Mouse (Mus musculus) heart, embryonic 14.5 days (tissue): Measurements from ENCODE around the gene Dhrs4. TPM values are rescaled to one million over a fixed set of nuclear protein-coding genes. Genes with fewer than 3 reads are reported as not detected.

ENCODE experiments used
- ATAC-seq: fragments of 200-750 bp; cut with Nextera tagmentation; 2 replicates; pipeline ENCODE4 v1.8.0; 2017; ENCODE audit warnings: low read depth, moderate TSS enrichment; ENCODE audit not compliant: insufficient number of reproducible peaks, insufficient read depth, low FRiP score
- H3K27ac ChIP-seq, 2 experiments: fragments of 200-500 bp in 1 of 2; fragments of 300-500 bp in 1 of 2; sonication (generic) in 1 of 2; replicated peaks in 1 of 2; 2 replicates each; pipeline ENCODE4 v1.5.1; 2012 to 2014; ENCODE audit warnings: low read depth in 2 of 2, low read length in 2 of 2, control low read depth in 1 of 2, mild to moderate bottlenecking in 1 of 2, mixed read lengths in 1 of 2; ENCODE audit not compliant: control insufficient read depth in 1 of 2, insufficient read depth in 1 of 2
- H3K27me3 ChIP-seq: fragments of 300-500 bp; sonication (generic); 2 replicates; pipeline ENCODE4 v1.6.1; 2014; ENCODE audit warnings: mild to moderate bottlenecking, low read length, control low read depth; ENCODE audit not compliant: control insufficient read depth, insufficient read depth
- H3K36me3 ChIP-seq: fragments of 300-500 bp; sonication (generic); 2 replicates; pipeline ENCODE4 v1.6.1; 2014; ENCODE audit warnings: mild to moderate bottlenecking, control low read depth, low read length, mixed read lengths; ENCODE audit not compliant: control insufficient read depth, insufficient read depth
- H3K4me1 ChIP-seq, 2 experiments: fragments of 200-500 bp in 1 of 2; fragments of 300-500 bp in 1 of 2; sonication (generic) in 1 of 2; 2 replicates each; pipeline ENCODE4 v1.6.1; 2012 to 2014; ENCODE audit warnings: low read length in 2 of 2, control low read depth in 1 of 2, mixed read lengths in 1 of 2; ENCODE audit not compliant: control insufficient read depth in 2 of 2, insufficient read depth in 2 of 2
- H3K4me2 ChIP-seq: fragments of 300-500 bp; sonication (generic); 2 replicates; pipeline ENCODE4 v1.6.1; 2014; ENCODE audit warnings: mild to moderate bottlenecking, low read length
- H3K4me3 ChIP-seq, 2 experiments: fragments of 200-500 bp in 1 of 2; fragments of 300-500 bp in 1 of 2; sonication (generic) in 1 of 2; 2 replicates each; pipeline ENCODE4 v1.5.1; 2012 to 2014; ENCODE audit warnings: low read length in 2 of 2, mild to moderate bottlenecking in 2 of 2, control low read depth in 1 of 2, low read depth in 1 of 2, moderate library complexity in 1 of 2; ENCODE audit not compliant: control insufficient read depth in 1 of 2, insufficient read depth in 1 of 2
- H3K9ac ChIP-seq: fragments of 300-500 bp; sonication (generic); 2 replicates; pipeline ENCODE4 v1.6.1; 2014; ENCODE audit warnings: mild to moderate bottlenecking, low read length
- H3K9me3 ChIP-seq: fragments of 300-500 bp; sonication (generic); 2 replicates; pipeline ENCODE4 v1.6.1; 2016; ENCODE audit warnings: low read length, control low read depth; ENCODE audit not compliant: control insufficient read depth
- WGBS: fragments of 180-500 bp; shearing (Covaris S2); extraction: QIAGEN DNeasy Blood & Tissue Kit; methylation state at CpG from one replicate; pipeline ENCODE4 v1.1.7; 2014; 5-methylcytosine and 5-hydroxymethylcytosine counted together
- polyA plus RNA-seq: library from polyadenylated mRNA; unstranded; fragments of >200 nt; fragmentation: Nextera tagmentation; extraction: Ambion mirVana; gene quantifications from 2 replicates; pipeline ENCODE4 v1.2.1, GENCODE M21; 2014

Gene Dhrs4
- polyA plus RNA-seq, 1 experiment from 2014 or later = 43.4 TPM

- Histone ChIP-seq H3K9ac (no peak overlapping the region), H3K4me2 (no peak overlapping the region), H3K27me3 (no peaks in the 10 kb centered on the region), H3K27ac (no peak overlapping the region), H3K4me1 (no peaks in the 10 kb centered on the region), H3K4me3 (no peak overlapping the region), H3K9me3 (0 out of 2 replicates have a peak, but pooled peaks cover 3% of the 10 kb centered on the region), H3K36me3 (no peaks in the 10 kb centered on the region)
- WGBS = 18% methylated on average over 10 of the region's 10 CpGs
- ATAC-seq = no peak
Observed at GRCm38 (mm10) chr14:55458273-55458672, 20.3 kb upstream of the Dhrs4 start.

DNA sequence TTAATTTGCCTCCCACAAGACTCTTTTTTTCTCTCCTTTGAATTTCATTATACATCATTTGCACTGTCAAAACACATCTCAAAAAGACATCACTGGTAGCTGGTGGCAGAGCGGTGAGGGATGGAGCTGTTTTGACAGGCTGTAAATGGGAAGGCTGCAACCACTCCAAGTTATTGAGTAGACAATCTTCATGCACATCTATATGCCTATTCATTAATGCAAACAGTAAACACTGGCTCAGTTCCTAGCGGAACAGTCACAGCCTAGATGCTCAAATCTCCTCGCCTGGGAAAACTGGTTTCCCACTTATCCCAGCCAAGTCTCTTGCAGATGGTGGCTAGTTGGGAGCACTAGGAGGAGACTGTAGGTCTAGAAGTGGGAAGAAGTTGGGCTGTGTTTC is 19.8 kb upstream of the Dhrs4 start:
- no peak overlapping the region for H3K4me2 ChIP-seq
- 87% methylated on average over 3 of the region's 3 CpGs for WGBS
- H3K4me1 ChIP-seq = no peaks in the 10 kb centered on the region
- no peak overlapping the region for H3K4me3 ChIP-seq
- ATAC-seq = no peak
- H3K9ac ChIP-seq = no peak overlapping the region
- no peak overlapping the region for H3K27ac ChIP-seq
- no peaks in the 10 kb centered on the region for H3K36me3 ChIP-seq
- H3K27me3 ChIP-seq = no peaks in the 10 kb centered on the region
- H3K9me3 ChIP-seq = 0 out of 2 replicates have a peak, but pooled peaks cover 3% of the 10 kb centered on the region

DNA sequence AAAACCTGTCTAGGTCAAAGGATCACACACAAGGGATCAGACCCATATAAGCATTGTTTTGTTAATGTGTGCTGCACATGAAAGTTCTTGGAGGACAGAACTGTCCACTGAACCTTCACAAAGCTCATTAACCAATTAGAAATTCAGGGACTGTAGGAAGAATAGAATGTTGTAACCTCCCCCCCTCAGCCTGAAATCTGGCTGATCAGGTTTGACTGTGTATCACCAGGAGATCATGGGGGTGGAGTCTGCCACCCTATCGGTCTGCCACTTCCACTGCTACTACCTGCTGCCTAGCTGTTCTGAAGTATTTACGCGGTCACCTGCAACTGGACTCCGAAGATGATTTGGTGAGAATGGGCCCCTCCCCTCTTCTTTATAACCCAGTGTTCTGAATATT is 18.8 kb upstream of the Dhrs4 start:
- Histone ChIP-seq H3K4me3 (no peak overlapping the region), H3K27me3 (no peaks in the 10 kb centered on the region), H3K36me3 (no peaks in the 10 kb centered on the region), H3K9me3 (0 out of 2 replicates have a peak, but pooled peaks cover 3% of the 10 kb centered on the region), H3K9ac (no peak overlapping the region), H3K4me2 (no peak overlapping the region), H3K4me1 (no peaks in the 10 kb centered on the region), H3K27ac (no peak overlapping the region)
- ATAC-seq = no peak
- WGBS = 63% methylated on average over 4 of the region's 4 CpGs

DNA sequence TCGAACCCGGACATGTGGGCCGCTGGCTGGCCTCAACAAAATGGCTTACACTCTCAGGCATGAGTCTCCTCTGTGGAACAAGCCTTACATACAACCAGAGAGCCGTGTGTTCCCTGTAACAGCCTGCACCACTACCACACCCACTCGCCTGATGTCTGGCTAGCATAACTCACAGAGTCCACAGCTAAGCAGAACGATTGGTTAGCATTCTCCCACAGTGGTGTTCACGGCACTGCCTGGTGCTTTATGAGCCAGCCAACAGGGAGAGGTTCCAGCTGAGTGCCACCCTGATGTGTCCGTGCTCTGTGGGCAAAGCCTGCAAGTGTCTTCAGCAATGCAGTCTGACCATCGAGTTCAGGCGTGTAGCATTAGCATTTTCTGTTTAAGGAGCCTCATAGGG is 18.3 kb upstream of the Dhrs4 start:
- no peak for ATAC-seq
- no peaks in the 10 kb centered on the region for H3K4me1 ChIP-seq
- WGBS = 64% methylated on average over 10 of the region's 10 CpGs

GRCm38 (mm10) chr14:55461757-55462156 is 16.8 kb upstream of the Dhrs4 start:
- no peaks in the 10 kb centered on the region for H3K36me3 ChIP-seq
- H3K9ac ChIP-seq = no peak overlapping the region
- H3K27ac ChIP-seq = no peak overlapping the region
- ATAC-seq = no peak
- no peak overlapping the region for H3K4me3 ChIP-seq
- WGBS = 34% methylated on average over 4 of the region's 4 CpGs
- H3K4me1 ChIP-seq = no peaks in the 10 kb centered on the region
- 0 out of 2 replicates have a peak, but pooled peaks cover 4% of the 10 kb centered on the region for H3K27me3 ChIP-seq
- H3K4me2 ChIP-seq = no peak overlapping the region
- H3K9me3 ChIP-seq = no peaks in the 10 kb centered on the region

More for the DNA sequence above, 18.3 kb upstream of the Dhrs4 start:
- 0 out of 2 replicates have a peak, but pooled peaks cover 3% of the 10 kb centered on the region for H3K9me3 ChIP-seq
- no peak overlapping the region for H3K9ac ChIP-seq
- H3K4me3 ChIP-seq = no peak overlapping the region
- no peak overlapping the region for H3K27ac ChIP-seq
- H3K36me3 ChIP-seq = no peaks in the 10 kb centered on the region
- no peaks in the 10 kb centered on the region for H3K27me3 ChIP-seq
- H3K4me2 ChIP-seq = no peak overlapping the region

DNA sequence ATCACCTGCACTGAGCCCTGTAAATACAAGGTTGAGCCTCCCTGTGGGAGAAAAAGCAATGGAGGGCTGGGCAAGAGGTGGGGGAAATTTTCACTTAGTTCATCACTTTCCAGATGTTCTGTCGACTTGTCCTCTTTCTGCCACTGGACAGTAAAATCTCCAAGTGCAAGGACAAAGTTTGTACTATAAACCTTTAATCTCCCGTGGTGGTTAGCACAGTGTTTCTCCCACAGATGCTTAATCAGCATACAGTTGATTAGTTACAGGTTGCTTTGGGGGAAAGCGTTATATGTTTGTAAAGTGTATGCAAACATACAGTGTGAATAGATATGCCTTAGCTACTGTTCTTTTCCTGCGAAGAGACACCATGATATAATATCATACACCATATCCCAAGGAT is 12.1 kb upstream of the Dhrs4 start:
- Histone ChIP-seq H3K9ac (no peak overlapping the region), H3K4me3 (no peak overlapping the region), H3K4me2 (no peak overlapping the region), H3K36me3 (no peaks in the 10 kb centered on the region), H3K9me3 (no peaks in the 10 kb centered on the region), H3K27me3 (0 out of 2 replicates have a peak, but pooled peaks cover 4% of the 10 kb centered on the region), H3K4me1 (no peaks in the 10 kb centered on the region), H3K27ac (no peak overlapping the region)
- 71% methylated on average over 4 of the region's 4 CpGs for WGBS
- no peak for ATAC-seq

DNA sequence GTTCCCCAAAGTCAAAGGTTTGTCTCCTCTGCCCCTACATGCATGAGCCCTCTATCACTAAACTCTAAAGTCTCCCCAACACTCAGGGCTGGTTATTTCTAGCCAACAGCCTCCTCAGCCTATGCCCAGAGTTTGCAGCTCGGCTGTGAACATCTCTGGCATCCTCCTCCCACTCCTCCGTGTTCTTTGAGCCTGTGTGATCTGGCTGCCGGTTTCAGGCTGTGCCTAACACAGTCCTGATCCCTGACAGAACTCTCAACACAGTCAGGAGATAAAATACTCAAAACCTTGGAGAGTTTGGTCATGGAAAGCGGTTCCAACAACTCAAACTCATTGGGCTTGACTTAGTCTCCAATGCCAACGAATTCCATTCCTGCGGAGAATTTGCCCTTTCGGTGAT is 11.4 kb upstream of the Dhrs4 start:
- Histone ChIP-seq H3K27ac (no peak overlapping the region), H3K4me1 (no peaks in the 10 kb centered on the region), H3K4me3 (no peak overlapping the region), H3K9ac (no peak overlapping the region), H3K36me3 (no peaks in the 10 kb centered on the region), H3K27me3 (0 out of 2 replicates have a peak, but pooled peaks cover 4% of the 10 kb centered on the region), H3K9me3 (no peaks in the 10 kb centered on the region), H3K4me2 (no peak overlapping the region)
- 48% methylated on average over 7 of the region's 7 CpGs for WGBS
- no peak for ATAC-seq

DNA sequence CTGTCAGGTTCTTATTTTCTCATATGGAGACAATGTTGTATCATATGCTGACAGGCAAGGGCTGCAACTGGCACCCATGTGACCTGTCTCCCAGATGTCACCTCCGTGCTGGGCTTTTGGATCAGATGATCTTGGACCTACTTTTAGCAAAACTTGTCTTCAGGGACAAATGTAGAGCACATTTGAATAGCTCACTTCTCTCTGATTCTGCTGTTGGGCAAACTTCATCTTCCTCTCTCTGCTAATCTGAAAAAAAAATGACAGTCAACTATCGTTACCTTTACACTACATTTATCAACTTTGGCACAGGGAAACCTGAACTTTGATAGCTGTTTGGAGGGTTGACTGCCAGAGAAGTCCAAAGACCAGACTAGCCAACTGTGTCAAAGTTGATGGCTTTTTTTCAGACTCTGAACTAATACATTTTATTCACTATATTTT is 10.2 kb upstream of the Dhrs4 start:
- H3K9me3 ChIP-seq = no peaks in the 10 kb centered on the region
- H3K4me3 ChIP-seq = no peak overlapping the region
- H3K36me3 ChIP-seq = no peaks in the 10 kb centered on the region
- H3K4me2 ChIP-seq = no peak overlapping the region
- 76% methylated on average over 2 of the region's 2 CpGs for WGBS
- no peak overlapping the region for H3K27ac ChIP-seq
- no peak overlapping the region for H3K9ac ChIP-seq
- no peaks in the 10 kb centered on the region for H3K4me1 ChIP-seq
- 0 out of 2 replicates have a peak, but pooled peaks cover 4% of the 10 kb centered on the region for H3K27me3 ChIP-seq
- no peak for ATAC-seq
